17 mouse cellular contexts compared by ENCODE assay signal in the genomic region with DNA sequence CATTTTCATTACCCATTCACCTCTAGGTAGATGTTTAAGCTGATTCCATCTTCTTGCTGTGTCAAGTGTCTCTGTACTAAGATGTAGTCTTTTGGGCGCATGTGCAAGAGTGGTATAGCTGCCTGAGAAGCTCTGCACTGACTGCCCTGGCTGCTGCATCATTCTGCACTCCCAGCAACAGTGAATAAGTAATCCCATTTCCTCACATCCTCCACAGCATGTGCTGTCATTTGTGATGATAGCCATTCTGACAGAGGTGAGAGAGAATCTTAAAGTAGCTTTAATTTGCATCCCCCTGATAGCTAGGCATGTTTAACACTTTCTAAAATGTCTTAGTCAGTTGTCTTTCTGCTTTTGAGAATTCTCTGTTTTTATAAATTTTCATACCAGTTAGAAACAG.
A peak's percentile ranks its signal among the peaks of the same experiment; 100 is the strongest.
DNase-seq lines count a peak whose midpoint lies in the region.
"Had no signal": no experiment of that assay in that cellular context is flagged by ENCODE, and none has a peak within 500 bp of the region (broad histone marks: within the 10 kb centered on the region; RNA-seq: fewer than 3 reads in every experiment).

No protein-coding gene starts in this region.

- DNase-seq in left cerebral cortex, adult 18-20 months (ENCODE audit: low spot score in 2 of 2), result peak; percentile 12 to 51
- DNase-seq in left cerebral cortex, postnatal 4 days, result no peak
- DNase-seq in frontal cortex, adult 2 months (ENCODE audit: extremely low spot score in 1 of 2, low spot score in 1 of 2), result peak; percentile 57 to 65
- DNase-seq in left cerebral cortex, postnatal 25 days (ENCODE audit: low spot score in 2 of 2), result peak; percentile 13 to 88
- peak; percentile 53 for DNase-seq in telencephalon, adult 2 months (ENCODE audit: low read depth, low spot score)
- no peak for DNase-seq in embryo, embryonic 9.5 days (ENCODE audit: extremely low spot score)
- no peak for DNase-seq in kidney, adult 11 months
- DNase-seq: adrenal gland, postnatal 36 days; B cell, adult 2 months; cerebellum, adult 11-12 months; cerebellum, postnatal 10 days; heart, adult 11 months; kidney, postnatal 25 days; layer of hippocampus, postnatal 36 days; lung, adult 18-20 months; lung, postnatal 10 days; thymus, postnatal 36 days had no signal

- intact Hi-C loops in left cerebral cortex, postnatal 4 days (cut with DNase I), result no loop called here
- intact Hi-C loops in left cerebral cortex, postnatal 25 days (cut with DNase I), result no loop called here

Comparison
In these comparisons a context has a peak if more than half of its experiments do, and no peak if none do; other contexts are left out.
1. DNase-seq: peak in left cerebral cortex, adult 18-20 months (2 of 2), frontal cortex, adult 2 months (2 of 2), left cerebral cortex, postnatal 25 days (2 of 2) and telencephalon, adult 2 months (single experiment); none in left cerebral cortex, postnatal 4 days (single experiment), embryo, embryonic 9.5 days (single experiment) and kidney, adult 11 months (single experiment).